Mouse (Mus musculus) stomach, postnatal 0 days (tissue): ENCODE measurements around the gene Steap3. TPM values are rescaled to one million over a fixed set of nuclear protein-coding genes. Genes with fewer than 3 reads are reported as not detected.
A peak's percentile ranks its signal among the peaks of the same experiment; 100 is the strongest.

Experiments used
- ATAC-seq: fragments of 200-750 bp; cut with Nextera tagmentation; 2 replicates; pipeline ENCODE4 v1.8.0; 2017; ENCODE audit not compliant: low FRiP score, low TSS enrichment
- DNase-seq: peaks from one replicate; pipeline ENCODE4 v3.0.0-alpha.2; 2016; ENCODE audit warnings: low spot score
- H3K27ac ChIP-seq: fragments of 300-500 bp; sonication (generic); replicated peaks from 2 replicates; pipeline ENCODE4 v1.5.1; 2014; ENCODE audit warnings: mild to moderate bottlenecking, control low read depth
- H3K27me3 ChIP-seq: fragments of 300-500 bp; sonication (generic); 2 replicates; pipeline ENCODE4 v1.6.1; 2014; ENCODE audit warnings: low read length; ENCODE audit not compliant: control insufficient read depth, insufficient read depth
- H3K36me3 ChIP-seq: fragments of 300-500 bp; sonication (generic); 2 replicates; pipeline ENCODE4 v1.6.1; 2014; ENCODE audit warnings: low read length, mixed read lengths; ENCODE audit not compliant: control insufficient read depth, insufficient read depth
- H3K4me1 ChIP-seq: fragments of 300-500 bp; sonication (generic); replicated peaks from 2 replicates; pipeline ENCODE4 v1.6.1; 2014; ENCODE audit warnings: antibody characterized with exemption; ENCODE audit not compliant: control insufficient read depth, insufficient read depth
- H3K4me2 ChIP-seq: fragments of 300-500 bp; sonication (generic); replicated peaks from 2 replicates; pipeline ENCODE4 v1.6.1; 2014; ENCODE audit warnings: low read depth, mild to moderate bottlenecking, control low read depth, moderate library complexity
- H3K4me3 ChIP-seq: fragments of 300-500 bp; sonication (generic); 2 replicates; pipeline ENCODE4 v1.5.1; 2014; ENCODE audit warnings: low read depth, low read length, control low read depth
- H3K9ac ChIP-seq: fragments of 300-500 bp; sonication (generic); 2 replicates; pipeline ENCODE4 v1.6.1; 2014; ENCODE audit warnings: mild to moderate bottlenecking, low read length, control low read depth, mixed read lengths
- H3K9me3 ChIP-seq: fragments of 300-500 bp; sonication (generic); 2 replicates; pipeline ENCODE4 v1.6.1; 2016; ENCODE audit warnings: low read length; ENCODE audit not compliant: control insufficient read depth
- CTCF ChIP-seq: IDR thresholded peaks from 2 replicates; pipeline ENCODE4 v1.5.1; 2016; ENCODE audit warnings: antibody characterized with exemption, low read depth, mild to moderate bottlenecking, moderate library complexity
- EP300 ChIP-seq: optimal IDR thresholded peaks from 2 replicates; pipeline ENCODE3; 2016; ENCODE audit warnings: antibody characterized with exemption
- WGBS: fragments of 180-500 bp; shearing (Covaris S2); extraction: QIAGEN DNeasy Blood & Tissue Kit; methylation state at CpG from one replicate; pipeline ENCODE4 v1.1.7; 2014; 5-methylcytosine and 5-hydroxymethylcytosine counted together
- polyA plus RNA-seq: library from polyadenylated mRNA; unstranded; fragments of >200 nt; fragmentation: Nextera tagmentation; extraction: Ambion mirVana; gene quantifications from 2 replicates; pipeline ENCODE4 v1.2.1, GENCODE M21; 2015

Gene Steap3
- polyA plus RNA-seq, 1 experiment from 2014 or later = 3.2 TPM

- ATAC-seq = no peak
- TF ChIP-seq EP300 (no peak), CTCF (no peak)
- DNase-seq = no peak
- Histone ChIP-seq H3K27ac (no peak overlapping the region), H3K36me3 (no peaks in the 10 kb centered on the region), H3K4me1 (peaks cover 3% of the 10 kb centered on the region; the same call in 1 of the 2 replicates), H3K27me3 (no peaks in the 10 kb centered on the region), H3K4me2 (no peak overlapping the region), H3K9ac (no peak overlapping the region), H3K4me3 (no peak overlapping the region), H3K9me3 (no peaks in the 10 kb centered on the region)
- 61% methylated on average over 3 of the region's 3 CpGs for WGBS
These were observed 4.9 kb downstream of the Steap3 start for GRCm38 (mm10) chr1:120267631-120268030.

- no peaks in the 10 kb centered on the region for H3K36me3 ChIP-seq
- no peak for DNase-seq
These were observed 6.0 kb downstream of the Steap3 start for GRCm38 (mm10) chr1:120266460-120266859.

GRCm38 (mm10) chr1:120264861-120265686 lies 7.4 kb downstream of the Steap3 start:
- no peaks in the 10 kb centered on the region for H3K9me3 ChIP-seq
- H3K27me3 ChIP-seq = no peaks in the 10 kb centered on the region
- no peak overlapping the region for H3K27ac ChIP-seq
- ATAC-seq = peak; percentile 93
- DNase-seq = peak; percentile 93
- TF ChIP-seq EP300 (no peak), CTCF (peak; percentile 33)
- H3K4me1 ChIP-seq = peaks cover 3% of the 10 kb centered on the region; the same call in 1 of the 2 replicates
- H3K4me3 ChIP-seq = peak overlapping the region; percentile 54
- WGBS = 1% methylated on average over 40 of the region's 40 CpGs
- H3K9ac ChIP-seq = peak overlapping the region; percentile 57
- H3K4me2 ChIP-seq = peak overlapping the region; percentile 99
- no peaks in the 10 kb centered on the region for H3K36me3 ChIP-seq

More at GRCm38 (mm10) chr1:120266460-120266859, 6.0 kb downstream of the Steap3 start:
- 55% methylated on average over 4 of the region's 4 CpGs for WGBS
- Histone ChIP-seq H3K4me1 (peaks cover 3% of the 10 kb centered on the region; the same call in 1 of the 2 replicates), H3K9ac (no peak overlapping the region), H3K27me3 (no peaks in the 10 kb centered on the region), H3K9me3 (no peaks in the 10 kb centered on the region), H3K4me2 (no peak overlapping the region), H3K4me3 (no peak overlapping the region), H3K27ac (no peak overlapping the region)
- ATAC-seq = no peak
- TF ChIP-seq CTCF (no peak), EP300 (no peak)

- 78% methylated on average over 4 of the region's 4 CpGs for WGBS
These were observed 9.3 kb downstream of the Steap3 start for GRCm38 (mm10) chr1:120263226-120263625.

GRCm38 (mm10) chr1:120261166-120261565 lies 11.3 kb downstream of the Steap3 start:
- TF ChIP-seq EP300 = no peak
- no peak for TF ChIP-seq CTCF
- Histone ChIP-seq H3K36me3 (no peaks in the 10 kb centered on the region), H3K9me3 (no peaks in the 10 kb centered on the region), H3K27me3 (no peaks in the 10 kb centered on the region), H3K4me1 (peaks cover 3% of the 10 kb centered on the region; the same call in 1 of the 2 replicates), H3K27ac (no peak overlapping the region), H3K4me2 (no peak overlapping the region), H3K9ac (no peak overlapping the region), H3K4me3 (no peak overlapping the region)
- ATAC-seq (no peak), DNase-seq (no peak)
- WGBS = 91% methylated on average over 5 of the region's 5 CpGs

More at GRCm38 (mm10) chr1:120263226-120263625, 9.3 kb downstream of the Steap3 start:
- H3K4me1 ChIP-seq = peaks cover 3% of the 10 kb centered on the region; the same call in 1 of the 2 replicates
- H3K9me3 ChIP-seq = no peaks in the 10 kb centered on the region
- no peak for ATAC-seq
- no peak overlapping the region for H3K9ac ChIP-seq
- H3K27ac ChIP-seq = no peak overlapping the region
- no peaks in the 10 kb centered on the region for H3K36me3 ChIP-seq
- no peak for TF ChIP-seq EP300
- TF ChIP-seq CTCF = no peak
- no peak for DNase-seq
- H3K4me3 ChIP-seq = no peak overlapping the region
- H3K27me3 ChIP-seq = no peaks in the 10 kb centered on the region
- no peak overlapping the region for H3K4me2 ChIP-seq

GRCm38 (mm10) chr1:120259249-120259648 lies 13.3 kb downstream of the Steap3 start:
- TF ChIP-seq CTCF = no peak
- TF ChIP-seq EP300 = no peak
- ATAC-seq = no peak

More at GRCm38 (mm10) chr1:120259249-120259648, 13.3 kb downstream of the Steap3 start:
- H3K27me3 ChIP-seq = no peaks in the 10 kb centered on the region
- DNase-seq = no peak
- H3K9me3 ChIP-seq = no peaks in the 10 kb centered on the region
- no peak overlapping the region for H3K27ac ChIP-seq
- no peak overlapping the region for H3K4me2 ChIP-seq
- H3K4me1 ChIP-seq = no peaks in the 10 kb centered on the region
- no peaks in the 10 kb centered on the region for H3K36me3 ChIP-seq
- no peak overlapping the region for H3K9ac ChIP-seq
- 59% methylated on average over 7 of the region's 7 CpGs for WGBS
- no peak overlapping the region for H3K4me3 ChIP-seq
